ENCODE assay signal across 19 mouse cellular contexts in genomic region chr4:140586478-140586877, GRCm38 (mm10).
DNase-seq lines count a peak whose midpoint lies in the region; ATAC-seq and TF ChIP-seq lines count a peak whose summit lies in the region.
"Had no signal": no experiment of that assay in that cellular context is flagged by ENCODE, and none has a peak within 500 bp of the region (broad histone marks: within the 10 kb centered on the region; RNA-seq: fewer than 3 reads in every experiment).

No protein-coding gene starts in this region.

- DNase-seq in heart, postnatal 4 days: no peak
- peak; percentile 43 for DNase-seq in ZHBTc4 (ENCODE audit: low read depth, low spot score)
- peak; percentile 59 to 64 for DNase-seq in spleen, adult 2 months (ENCODE audit: low read depth in 1 of 2, low spot score in 2 of 2)
- peak; percentile 58 for DNase-seq in thymus, postnatal 25 days
- DNase-seq in layer of hippocampus, postnatal 14 days (ENCODE audit: low spot score in 2 of 2): no peak
- DNase-seq in urinary bladder, postnatal 25 days (ENCODE audit: low spot score): no peak
- DNase-seq: cerebellum, adult 8-10 months; embryo, embryonic 11 days; gastrocnemius, adult 2 months; layer of hippocampus, adult 9-11 months; lung, postnatal 10 days had no signal

- no peak for TF ChIP-seq CTCF in spleen, adult 2 months (IDR thresholded peaks at IDR 0.05; ENCODE audit: extremely low read depth, insufficient read depth, insufficient read length, insufficient replicate concordance)

- H3K4me1 ChIP-seq in heart, embryonic 16.5 days (ENCODE audit: control insufficient read depth, insufficient read depth, low read length): peaks cover 6% of the 10 kb centered on the region
- H3K4me1 ChIP-seq in spleen, adult 2 months (ENCODE audit: control insufficient read depth, insufficient read depth, insufficient read length): peaks cover 9% of the 10 kb centered on the region; the same call in 1 of the 2 replicates
- H3K4me1 ChIP-seq: midbrain, embryonic 12.5 days had no signal

- no peak overlapping the region for H3K4me2 ChIP-seq in heart, embryonic 16.5 days (ENCODE audit: low read depth, low read length)
- H3K4me2 ChIP-seq: limb, embryonic 15.5 days; midbrain, embryonic 12.5 days had no signal

- H3K27me3 ChIP-seq in heart, embryonic 16.5 days (ENCODE audit: control insufficient read depth, insufficient read depth, low read length): no peaks in the 10 kb centered on the region
- H3K27me3 ChIP-seq in spleen, adult 2 months (ENCODE audit: control insufficient read depth, insufficient read depth, low read length): no peaks in the 10 kb centered on the region
- H3K27me3 ChIP-seq: limb, embryonic 15.5 days; midbrain, embryonic 12.5 days had no signal

- H3K9me3 ChIP-seq in heart, embryonic 16.5 days (replicated peaks; ENCODE audit: control insufficient read depth, low read length): no peaks in the 10 kb centered on the region
- H3K9me3 ChIP-seq: limb, embryonic 15.5 days; midbrain, embryonic 12.5 days had no signal

- H3K4me3 ChIP-seq in heart, embryonic 16.5 days (ENCODE audit: low read length): no peak overlapping the region
- no peak overlapping the region for H3K4me3 ChIP-seq in spleen, adult 2 months (ENCODE audit: extremely low read depth, insufficient read depth, insufficient read length)
- H3K4me3 ChIP-seq: gastrocnemius, adult 2 months; limb, embryonic 15.5 days; midbrain, embryonic 12.5 days had no signal

- ATAC-seq in heart, embryonic 16.5 days (replicated peaks; ENCODE audit: extremely low read depth, insufficient read depth, low FRiP score): 0 out of 2 replicates have a peak, but pooled peaks have one; percentile 18
- ATAC-seq in cerebellum, adult (ENCODE audit: insufficient number of reproducible peaks, low FRiP score, low TSS enrichment): no peak
- ATAC-seq: forebrain, embryonic 16.5 days; inflammation-experienced regulatory T-cells, adult 6 months had no signal

- no peak overlapping the region for H3K27ac ChIP-seq in heart, embryonic 16.5 days (ENCODE audit: low read length)
- H3K27ac ChIP-seq in spleen, adult 2 months (ENCODE audit: insufficient read depth, low read length): no peak overlapping the region
- H3K27ac ChIP-seq: gastrocnemius, adult 2 months; kidney, postnatal 0 days; limb, embryonic 15.5 days; midbrain, embryonic 12.5 days; stomach, postnatal 0 days had no signal

- WGBS in heart, embryonic 16.5 days: 64% methylated on average over 5 of the region's 5 CpGs
- 6% methylated on average over 5 of the region's 5 CpGs for WGBS in spleen, adult 2 months

- no peak for TF ChIP-seq POLR2A in spleen, adult 2 months (IDR thresholded peaks at IDR 0.05; ENCODE audit: low read depth, low read length)

- H3K9ac ChIP-seq in heart, embryonic 16.5 days (ENCODE audit: low read length): no peak overlapping the region
- H3K9ac ChIP-seq: limb, embryonic 15.5 days; midbrain, embryonic 12.5 days had no signal

- H3K36me3 ChIP-seq in heart, embryonic 16.5 days (ENCODE audit: control insufficient read depth, insufficient read depth): peaks cover 7% of the 10 kb centered on the region; the same call in 1 of the 2 replicates
- H3K36me3 ChIP-seq in spleen, adult 2 months (ENCODE audit: control insufficient read depth, insufficient read depth, low read length): no peaks in the 10 kb centered on the region

Comparison
In these comparisons a context has a peak if more than half of its experiments do, and no peak if none do; other contexts are left out.
1. DNase-seq: peak in ZHBTc4 (single experiment), spleen, adult 2 months (2 of 2) and thymus, postnatal 25 days (single experiment); none in heart, postnatal 4 days (single experiment), layer of hippocampus, postnatal 14 days (0 of 2) and urinary bladder, postnatal 25 days (single experiment).